11 mouse cellular contexts compared by ENCODE assay signal in genomic region chr8:119670419-119671091, GRCm38 (mm10). TPM values are rescaled to one million over a fixed set of nuclear protein-coding genes. Genes with fewer than 3 reads are reported as not detected.
DNase-seq lines count a peak whose midpoint lies in the region; ATAC-seq lines count a peak whose summit lies in the region.
"Had no signal": no experiment of that assay in that cellular context is flagged by ENCODE, and none has a peak within 500 bp of the region (broad histone marks: within the 10 kb centered on the region; RNA-seq: fewer than 3 reads in every experiment).

No protein-coding gene starts in this region.

- H3K27me3 ChIP-seq in midbrain, embryonic 11.5 days (ENCODE audit: control insufficient read depth, insufficient read depth, low read length) = no peaks in the 10 kb centered on the region
- H3K27me3 ChIP-seq in midbrain, embryonic 16.5 days (ENCODE audit: control insufficient read depth, insufficient read depth, low read depth, low read length) = no peaks in the 10 kb centered on the region; the same call in 1 of the 2 replicates
- 0 out of 2 replicates have a peak, but pooled peaks cover 10% of the 10 kb centered on the region for H3K27me3 ChIP-seq in heart, embryonic 12.5 days (replicated peaks)
- H3K27me3 ChIP-seq in limb, embryonic 10.5 days (ENCODE audit: low read depth, poor library complexity, severe bottlenecking) = peaks cover 23% of the 10 kb centered on the region; the same call in 1 of the 2 replicates
- peaks cover 13% of the 10 kb centered on the region; the same call in 1 of the 2 replicates for H3K27me3 ChIP-seq in forebrain, embryonic 12.5 days

- no peaks in the 10 kb centered on the region for H3K36me3 ChIP-seq in midbrain, embryonic 11.5 days (ENCODE audit: control insufficient read depth, insufficient read depth, low read length)
- H3K36me3 ChIP-seq in midbrain, embryonic 16.5 days (ENCODE audit: control insufficient read depth, insufficient read depth, low read length) = no peaks in the 10 kb centered on the region
- no peaks in the 10 kb centered on the region for H3K36me3 ChIP-seq in heart, embryonic 12.5 days
- no peaks in the 10 kb centered on the region for H3K36me3 ChIP-seq in limb, embryonic 10.5 days
- no peaks in the 10 kb centered on the region for H3K36me3 ChIP-seq in forebrain, embryonic 12.5 days (replicated peaks)
- H3K36me3 ChIP-seq: G1E had no signal

- no peak overlapping the region for H3K4me2 ChIP-seq in midbrain, embryonic 11.5 days
- H3K4me2 ChIP-seq in midbrain, embryonic 16.5 days (ENCODE audit: low read length) = no peak overlapping the region
- H3K4me2 ChIP-seq in heart, embryonic 12.5 days = peak overlapping the region; percentile 45
- H3K4me2 ChIP-seq in forebrain, embryonic 12.5 days = no peak overlapping the region

- no peak overlapping the region for H3K4me3 ChIP-seq in midbrain, embryonic 11.5 days (ENCODE audit: low read depth, low read length)
- no peak overlapping the region for H3K4me3 ChIP-seq in midbrain, embryonic 16.5 days (ENCODE audit: low read depth, low read length)
- no peak overlapping the region; the same call in 1 of the 2 replicates for H3K4me3 ChIP-seq in heart, embryonic 12.5 days
- H3K4me3 ChIP-seq in limb, embryonic 10.5 days = no peak overlapping the region
- H3K4me3 ChIP-seq in forebrain, embryonic 12.5 days (replicated peaks) = no peak overlapping the region
- H3K4me3 ChIP-seq: megakaryocyte, embryonic 14.5 days had no signal

- 0 out of 2 replicates have a peak overlapping the region, but pooled peaks have one; percentile 2 for H3K27ac ChIP-seq in midbrain, embryonic 11.5 days (ENCODE audit: low read depth, low read length)
- no peak overlapping the region for H3K27ac ChIP-seq in midbrain, embryonic 16.5 days (ENCODE audit: low read length)
- peak overlapping the region; percentile 82 for H3K27ac ChIP-seq in heart, embryonic 12.5 days (ENCODE audit: poor library complexity, severe bottlenecking)
- H3K27ac ChIP-seq in limb, embryonic 10.5 days = 0 out of 2 replicates have a peak overlapping the region, but pooled peaks have one; percentile 27
- H3K27ac ChIP-seq in forebrain, embryonic 12.5 days = no peak overlapping the region

- no peak overlapping the region for H3K9ac ChIP-seq in midbrain, embryonic 11.5 days (ENCODE audit: low read length)
- no peak overlapping the region for H3K9ac ChIP-seq in midbrain, embryonic 16.5 days (ENCODE audit: low read depth, low read length)
- 0 out of 2 replicates have a peak overlapping the region, but pooled peaks have one; percentile 34 for H3K9ac ChIP-seq in heart, embryonic 12.5 days
- no peak overlapping the region for H3K9ac ChIP-seq in forebrain, embryonic 12.5 days

- ATAC-seq in midbrain, embryonic 11.5 days (ENCODE audit: low FRiP score) = no peak
- ATAC-seq in midbrain, embryonic 16.5 days = no peak
- ATAC-seq in heart, embryonic 12.5 days (ENCODE audit: insufficient number of reproducible peaks, low FRiP score) = peak; percentile 54
- ATAC-seq in forebrain, embryonic 12.5 days (ENCODE audit: low FRiP score) = no peak
- ATAC-seq in megakaryocyte, adult 5-6 weeks (ENCODE audit: poor library complexity, severe bottlenecking) = no peak

- 73% methylated on average over 16 of the region's 16 CpGs for whole genome bisulfite sequencing in midbrain, embryonic 11.5 days
- 69% methylated on average over 16 of the region's 16 CpGs for WGBS in midbrain, embryonic 16.5 days
- 14% methylated on average over 16 of the region's 16 CpGs for WGBS in heart, embryonic 12.5 days
- 71% methylated on average over 16 of the region's 16 CpGs for WGBS in limb, embryonic 10.5 days
- WGBS in forebrain, embryonic 12.5 days = 69% methylated on average over 16 of the region's 16 CpGs

- peaks cover 24% of the 10 kb centered on the region for H3K4me1 ChIP-seq in midbrain, embryonic 11.5 days (ENCODE audit: control insufficient read depth, insufficient read depth, low read length)
- H3K4me1 ChIP-seq in midbrain, embryonic 16.5 days (ENCODE audit: control insufficient read depth, insufficient read depth, low read length) = no peaks in the 10 kb centered on the region
- H3K4me1 ChIP-seq in heart, embryonic 12.5 days (replicated peaks) = peaks cover 46% of the 10 kb centered on the region
- H3K4me1 ChIP-seq in limb, embryonic 10.5 days = peaks cover 17% of the 10 kb centered on the region
- peaks cover 22% of the 10 kb centered on the region for H3K4me1 ChIP-seq in forebrain, embryonic 12.5 days

- H3K9me3 ChIP-seq in midbrain, embryonic 11.5 days (ENCODE audit: control insufficient read depth, low read length) = no peaks in the 10 kb centered on the region
- no peaks in the 10 kb centered on the region for H3K9me3 ChIP-seq in midbrain, embryonic 16.5 days (replicated peaks; ENCODE audit: control insufficient read depth, low read length, poor library complexity, severe bottlenecking)
- H3K9me3 ChIP-seq in heart, embryonic 12.5 days (replicated peaks) = no peaks in the 10 kb centered on the region
- H3K9me3 ChIP-seq in limb, embryonic 10.5 days (replicated peaks) = no peaks in the 10 kb centered on the region
- H3K9me3 ChIP-seq in forebrain, embryonic 12.5 days = no peaks in the 10 kb centered on the region
- H3K9me3 ChIP-seq: G1E had no signal

- no peak for DNase-seq in midbrain, embryonic 11.5 days (ENCODE audit: low spot score, missing footprints)
- no peak for DNase-seq in limb, embryonic 10.5 days (ENCODE audit: low spot score)
- DNase-seq in testis, postnatal 10 days (ENCODE audit: low spot score) = peak; percentile 74
- DNase-seq in right cerebral cortex, postnatal 25 days = no peak
- DNase-seq: thymus, postnatal 14 days had no signal

RNA-seq across cellular contexts. Expression of gene Wfdc1, which starts 4.4 kb away (rescaled TPM):
- 8.8 and 11.8 TPM in 2 replicates for polyA plus RNA-seq in midbrain, embryonic 11.5 days (2014; fragmentation: Nextera tagmentation; extraction: Ambion mirVana)
- 6.0 and 6.3 TPM in 2 replicates for polyA plus RNA-seq in midbrain, embryonic 16.5 days (2015; fragmentation: Nextera tagmentation; extraction: Ambion mirVana)
- 3.1 and 3.5 TPM in 2 replicates for polyA plus RNA-seq in heart, embryonic 12.5 days (2016; fragmentation: Nextera tagmentation; extraction: Ambion mirVana)
- polyA plus RNA-seq in limb, embryonic 10.5 days (2016; fragmentation: Nextera tagmentation; extraction: Ambion mirVana) = 0.10 TPM in 1 of 2 replicates, not detected in the other
- polyA plus RNA-seq in forebrain, embryonic 12.5 days (2016; fragmentation: Nextera tagmentation; extraction: Ambion mirVana) = 0.47 and 1.0 TPM in 2 replicates
- not detected in 2 replicates for total RNA-seq in megakaryocyte, adult 5-6 weeks (2015)
- total RNA-seq in megakaryocyte, adult 5-6 weeks (2017) = not detected in 2 replicates
- total RNA-seq: G1E had no signal
- polyA plus RNA-seq: G1E had no signal

RNA-seq across cellular contexts. Expression of gene Atp2c2, which starts 29.3 kb away (rescaled TPM):
- 0.22 and 0.33 TPM in 2 replicates for polyA plus RNA-seq in midbrain, embryonic 11.5 days (2014; fragmentation: Nextera tagmentation; extraction: Ambion mirVana)
- 0.18 and 0.20 TPM in 2 replicates for polyA plus RNA-seq in midbrain, embryonic 16.5 days (2015; fragmentation: Nextera tagmentation; extraction: Ambion mirVana)
- 0.33 and 0.38 TPM in 2 replicates for polyA plus RNA-seq in heart, embryonic 12.5 days (2016; fragmentation: Nextera tagmentation; extraction: Ambion mirVana)
- 2.3 and 2.5 TPM in 2 replicates for polyA plus RNA-seq in limb, embryonic 10.5 days (2016; fragmentation: Nextera tagmentation; extraction: Ambion mirVana)
- polyA plus RNA-seq in forebrain, embryonic 12.5 days (2016; fragmentation: Nextera tagmentation; extraction: Ambion mirVana) = 0.26 and 0.87 TPM in 2 replicates
- not detected in 2 replicates for total RNA-seq in megakaryocyte, adult 5-6 weeks (2015)
- not detected in 2 replicates for total RNA-seq in megakaryocyte, adult 5-6 weeks (2017)
- total RNA-seq: G1E had no signal
- polyA plus RNA-seq: G1E had no signal

RNA-seq across cellular contexts. Expression of gene Kcng4, which starts 35.1 kb away (rescaled TPM):
- polyA plus RNA-seq in midbrain, embryonic 11.5 days (2014; fragmentation: Nextera tagmentation; extraction: Ambion mirVana) = 0.15 and 0.18 TPM in 2 replicates
- polyA plus RNA-seq in midbrain, embryonic 16.5 days (2015; fragmentation: Nextera tagmentation; extraction: Ambion mirVana) = 0.26 and 1.6 TPM in 2 replicates
- not detected in 2 replicates for polyA plus RNA-seq in heart, embryonic 12.5 days (2016; fragmentation: Nextera tagmentation; extraction: Ambion mirVana)
- 0.04 TPM in 1 of 2 replicates, not detected in the other for polyA plus RNA-seq in limb, embryonic 10.5 days (2016; fragmentation: Nextera tagmentation; extraction: Ambion mirVana)
- polyA plus RNA-seq in forebrain, embryonic 12.5 days (2016; fragmentation: Nextera tagmentation; extraction: Ambion mirVana) = 0.06 and 0.08 TPM in 2 replicates
- total RNA-seq in megakaryocyte, adult 5-6 weeks (2015) = not detected in 2 replicates
- total RNA-seq in megakaryocyte, adult 5-6 weeks (2017) = not detected in 2 replicates
- polyA plus RNA-seq: G1E had no signal

RNA-seq across cellular contexts. Expression of gene Adad2, which starts 58.0 kb away (rescaled TPM):
- polyA plus RNA-seq in midbrain, embryonic 11.5 days (2014; fragmentation: Nextera tagmentation; extraction: Ambion mirVana) = 0.11 and 0.27 TPM in 2 replicates
- polyA plus RNA-seq in midbrain, embryonic 16.5 days (2015; fragmentation: Nextera tagmentation; extraction: Ambion mirVana) = 0.10 and 0.19 TPM in 2 replicates
- polyA plus RNA-seq in heart, embryonic 12.5 days (2016; fragmentation: Nextera tagmentation; extraction: Ambion mirVana) = 0.09 TPM in 1 of 2 replicates, not detected in the other
- not detected in 2 replicates for polyA plus RNA-seq in limb, embryonic 10.5 days (2016; fragmentation: Nextera tagmentation; extraction: Ambion mirVana)
- 0.09 and 0.13 TPM in 2 replicates for polyA plus RNA-seq in forebrain, embryonic 12.5 days (2016; fragmentation: Nextera tagmentation; extraction: Ambion mirVana)
- total RNA-seq in megakaryocyte, adult 5-6 weeks (2015) = not detected in 2 replicates
- total RNA-seq in megakaryocyte, adult 5-6 weeks (2017) = not detected in 2 replicates
- total RNA-seq: G1E had no signal
- polyA plus RNA-seq: G1E had no signal

Comparison
In these comparisons a context has a peak if more than half of its experiments do, and no peak if none do; other contexts are left out.
1. H3K27ac ChIP-seq: peak in midbrain, embryonic 11.5 days (single experiment), heart, embryonic 12.5 days (single experiment) and limb, embryonic 10.5 days (single experiment); none in midbrain, embryonic 16.5 days (single experiment) and forebrain, embryonic 12.5 days (single experiment).